Mouse (Mus musculus) CD4-positive, CD25-positive, alpha-beta regulatory T cell, adult 4 months (primary cell): ENCODE measurements around the gene Zfp459. TPM values are rescaled to one million over a fixed set of nuclear protein-coding genes. Genes with fewer than 3 reads are reported as not detected.
"Not testable (repeated sequence)": the region's sequence is repeated elsewhere in the genome, so short reads cannot be mapped to it uniquely, and the experiment has no call there.

Source experiments
- ATAC-seq: one replicate; pipeline ENCODE4 v1.8.0; 2017
- polyA plus RNA-seq, 2 experiments: library from polyadenylated mRNA; unstranded; fragments of 100-300 nt; shearing (Covaris generic); gene quantifications; one replicate each; pipeline ENCODE4 v1.2.1; 2017

Zfp459 gene
- polyA plus RNA-seq, result 1 to 10 TPM; 2.3 to 2.4 TPM

DNA sequence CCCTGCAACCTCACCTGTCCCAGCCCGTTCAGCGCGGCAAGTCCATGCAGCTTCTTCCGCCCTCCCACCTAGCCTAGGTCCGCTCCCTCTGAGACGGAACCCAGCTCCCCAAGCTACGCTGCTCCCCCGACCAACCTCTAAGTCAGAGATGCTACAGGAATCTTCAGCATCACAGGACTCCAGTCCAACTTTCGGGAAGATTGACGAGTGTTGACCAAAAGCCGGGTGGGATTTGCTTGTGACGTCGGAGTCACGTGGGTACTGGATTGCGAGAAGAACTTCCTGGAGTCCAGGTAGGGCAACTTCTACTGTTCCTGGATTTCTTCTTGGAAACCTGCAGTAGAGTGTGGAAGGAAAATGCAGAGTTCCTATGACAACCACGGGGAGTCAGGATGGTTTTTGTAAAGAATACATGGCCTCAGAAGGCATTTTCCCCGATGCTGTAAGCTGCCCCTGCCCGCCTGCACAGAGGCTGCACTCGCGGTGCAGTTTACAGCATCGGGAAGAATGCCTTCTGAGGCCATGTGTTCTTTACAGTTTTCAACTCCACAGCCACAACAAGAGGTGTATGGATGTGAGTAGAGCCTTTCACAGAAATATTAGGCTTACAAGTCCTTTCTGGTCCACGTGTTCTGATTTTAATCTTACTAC is at the start of gene Zfp459:
Gene Zfp459 (minus strand): TSS at position 212 of the 651 bp plus-strand sequence.
- peak; percentile 87 for ATAC-seq

DNA sequence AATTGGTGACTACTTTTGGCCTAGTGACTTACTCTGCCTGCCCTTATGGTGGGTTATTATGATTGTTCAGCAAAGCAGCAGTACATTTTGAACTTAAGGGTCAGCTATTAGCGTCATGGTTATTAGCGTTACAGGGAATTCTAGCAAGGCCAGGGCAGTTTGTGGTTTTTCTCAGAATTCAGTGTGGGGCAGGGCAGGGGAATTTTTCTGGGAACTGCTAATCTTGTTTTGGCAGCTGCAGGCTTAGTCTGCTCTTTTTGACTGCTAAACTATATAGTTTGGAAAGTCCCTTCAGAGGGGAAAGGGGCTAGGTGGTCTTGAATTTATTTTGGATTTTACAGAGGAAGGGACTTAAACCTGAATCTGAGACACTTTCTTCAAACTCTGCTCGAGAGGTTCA is 48.1 kb upstream of the Zfp459 start:
- ATAC-seq, result no peak

DNA sequence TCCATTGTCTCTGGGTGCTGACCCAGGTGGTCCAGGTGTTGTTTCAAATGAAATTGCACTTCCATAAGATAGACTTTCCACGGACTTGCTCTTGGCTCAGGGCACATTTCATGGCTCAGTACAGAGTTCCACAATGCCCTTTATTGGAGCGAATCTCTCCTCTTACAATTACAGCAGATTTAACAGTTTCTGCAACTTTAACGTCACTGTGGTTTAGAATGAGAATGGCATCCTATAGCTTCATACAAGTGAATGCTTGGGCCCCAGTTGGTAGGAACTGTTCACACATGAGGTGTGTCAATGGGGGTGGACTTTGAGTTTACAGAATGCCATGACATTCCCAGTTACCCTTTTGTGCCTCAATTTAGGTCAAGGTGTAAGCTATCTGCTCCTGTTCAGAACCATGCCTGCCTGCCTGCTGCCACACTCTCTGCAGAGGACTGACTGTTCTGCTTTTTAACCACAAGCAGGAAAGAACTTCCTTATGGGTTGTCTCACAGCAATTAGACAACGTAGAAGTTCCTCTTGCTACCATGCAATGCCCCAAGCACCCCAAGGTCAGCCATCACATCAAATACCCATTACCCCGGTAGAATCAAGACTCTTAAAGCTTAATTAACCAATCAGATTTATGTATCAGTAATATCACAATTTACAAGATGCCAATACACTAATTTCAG is 42.4 kb upstream of the Zfp459 start:
- not testable (repeated sequence) for ATAC-seq

GRCm38 (mm10) chr13:67452021-67452309 is 30.7 kb upstream of the Zfp459 start:
- peak; percentile 3 for ATAC-seq

DNA sequence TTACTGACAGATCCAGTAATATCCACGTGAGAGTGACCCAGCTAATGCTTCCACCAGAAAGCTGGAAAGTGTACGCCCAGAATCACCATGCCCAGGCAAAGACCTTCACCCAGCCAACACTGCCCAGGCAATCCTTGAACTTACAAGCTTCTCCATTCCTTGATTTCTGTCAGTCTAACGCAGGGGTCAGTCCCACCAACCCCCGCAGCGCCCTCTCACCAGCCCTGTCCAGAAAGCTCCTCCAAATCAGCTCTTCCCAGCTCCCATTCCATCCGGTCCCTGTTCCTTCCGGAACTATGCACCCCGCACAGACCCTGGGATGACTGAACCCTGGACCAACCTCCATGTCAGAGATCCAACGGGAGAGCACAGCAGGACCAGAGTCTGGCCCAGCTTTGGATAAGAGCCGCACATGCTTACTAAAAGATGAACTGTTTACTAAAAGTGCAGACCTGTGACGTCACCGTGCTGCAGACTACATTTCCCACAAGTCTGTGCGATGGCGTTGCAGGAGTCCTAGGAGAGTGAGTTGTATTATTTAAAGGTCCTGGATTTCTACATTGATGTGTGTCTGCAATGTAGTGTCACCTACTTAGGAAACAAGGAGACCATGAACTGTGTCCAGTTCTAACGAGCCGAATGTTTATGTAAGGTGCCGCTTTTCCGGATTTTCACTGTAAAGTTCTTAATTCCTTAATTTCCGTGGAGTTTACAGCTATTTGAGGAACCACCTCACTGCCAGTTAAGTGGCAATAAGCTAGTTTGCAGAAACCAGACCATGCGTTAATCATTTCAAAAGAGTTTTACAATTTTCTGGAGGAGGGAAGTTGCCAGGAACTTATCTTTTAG is 30.2 kb upstream of the Zfp459 start, which contains the start of gene Zfp874a:
Gene Zfp874a (minus strand): TSS at position 453 of the 849 bp plus-strand sequence.
- ATAC-seq, result peak; percentile 99

- not testable (repeated sequence) for ATAC-seq
These were observed 15.9 kb upstream of the Zfp459 start for GRCm38 (mm10) chr13:67437095-67437494.

GRCm38 (mm10) chr13:67428116-67428515 is 6.9 kb upstream of the Zfp459 start:
- ATAC-seq, result no peak

DNA sequence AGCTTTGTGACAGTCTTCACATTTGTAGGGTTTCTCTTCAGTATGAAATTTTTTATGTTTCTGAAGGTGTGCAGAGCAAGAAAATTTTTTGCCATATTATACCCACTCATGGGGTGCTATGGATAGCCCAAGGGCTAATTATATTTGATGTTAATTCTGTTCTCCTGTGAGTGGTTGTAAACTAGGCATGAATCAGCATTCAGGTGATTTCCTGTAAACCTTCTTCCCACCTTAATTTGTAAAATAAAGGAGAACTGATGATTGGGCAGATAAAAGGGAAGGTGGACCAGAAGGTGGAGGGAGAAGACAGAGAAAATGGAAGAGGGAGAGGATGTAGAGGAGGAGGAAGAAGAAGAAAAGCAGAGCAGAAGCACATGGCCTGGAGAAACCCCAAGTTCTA is 4.5 kb upstream of the Zfp459 start:
- not testable (repeated sequence) for ATAC-seq

GRCm38 (mm10) chr13:67422532-67422931 is 1.3 kb upstream of the Zfp459 start:
- not testable (repeated sequence) for ATAC-seq

DNA sequence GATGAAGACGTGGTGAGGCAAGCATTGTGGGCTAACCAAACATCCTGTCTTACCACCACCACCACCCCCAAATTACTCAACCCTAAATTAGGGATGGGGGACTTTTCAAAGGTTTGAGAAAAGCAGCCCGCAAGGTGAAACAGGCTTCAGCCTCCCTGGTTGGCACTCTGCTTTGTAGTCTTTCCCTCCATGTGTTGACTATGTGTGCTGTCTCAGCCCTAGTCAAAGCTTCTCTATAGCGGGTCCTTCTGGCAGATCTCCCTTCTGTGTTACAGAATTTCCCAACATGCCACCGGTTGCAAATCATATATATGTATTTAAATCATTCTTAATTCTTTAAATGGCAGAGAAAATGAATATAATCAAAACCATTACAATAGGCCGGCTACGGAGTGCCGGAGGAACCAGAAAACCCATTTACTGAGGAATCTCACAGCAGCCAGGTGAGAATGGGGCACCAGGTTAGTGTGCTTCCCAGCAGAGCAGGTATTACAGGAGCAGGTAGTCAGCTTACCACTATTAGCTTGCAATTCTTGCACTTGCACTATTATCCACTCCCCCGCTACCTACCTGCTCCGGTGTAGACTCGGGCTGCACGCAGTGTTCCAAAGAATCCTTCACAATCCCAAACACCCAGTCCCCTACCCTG is 536 bp downstream of the Zfp459 start:
- no peak for ATAC-seq

- ATAC-seq, result no peak
These were observed 4.4 kb downstream of the Zfp459 start for GRCm38 (mm10) chr13:67416811-67417210.

- ATAC-seq, result no peak
These were observed 5.5 kb downstream of the Zfp459 start for GRCm38 (mm10) chr13:67415759-67416158.

- not testable (repeated sequence) for ATAC-seq
These were observed 7.6 kb downstream of the Zfp459 start for GRCm38 (mm10) chr13:67413634-67414033.

- ATAC-seq, result peak; percentile 98
These were observed 21.9 kb downstream of the Zfp459 start, which contains the start of gene Zfp429 for GRCm38 (mm10) chr13:67399183-67399903. Gene Zfp429, minus strand, starts transcription at chr13:67399819.

- ATAC-seq, result not testable (repeated sequence)
These were observed 45.0 kb downstream of the Zfp459 start for GRCm38 (mm10) chr13:67376255-67376654.

DNA sequence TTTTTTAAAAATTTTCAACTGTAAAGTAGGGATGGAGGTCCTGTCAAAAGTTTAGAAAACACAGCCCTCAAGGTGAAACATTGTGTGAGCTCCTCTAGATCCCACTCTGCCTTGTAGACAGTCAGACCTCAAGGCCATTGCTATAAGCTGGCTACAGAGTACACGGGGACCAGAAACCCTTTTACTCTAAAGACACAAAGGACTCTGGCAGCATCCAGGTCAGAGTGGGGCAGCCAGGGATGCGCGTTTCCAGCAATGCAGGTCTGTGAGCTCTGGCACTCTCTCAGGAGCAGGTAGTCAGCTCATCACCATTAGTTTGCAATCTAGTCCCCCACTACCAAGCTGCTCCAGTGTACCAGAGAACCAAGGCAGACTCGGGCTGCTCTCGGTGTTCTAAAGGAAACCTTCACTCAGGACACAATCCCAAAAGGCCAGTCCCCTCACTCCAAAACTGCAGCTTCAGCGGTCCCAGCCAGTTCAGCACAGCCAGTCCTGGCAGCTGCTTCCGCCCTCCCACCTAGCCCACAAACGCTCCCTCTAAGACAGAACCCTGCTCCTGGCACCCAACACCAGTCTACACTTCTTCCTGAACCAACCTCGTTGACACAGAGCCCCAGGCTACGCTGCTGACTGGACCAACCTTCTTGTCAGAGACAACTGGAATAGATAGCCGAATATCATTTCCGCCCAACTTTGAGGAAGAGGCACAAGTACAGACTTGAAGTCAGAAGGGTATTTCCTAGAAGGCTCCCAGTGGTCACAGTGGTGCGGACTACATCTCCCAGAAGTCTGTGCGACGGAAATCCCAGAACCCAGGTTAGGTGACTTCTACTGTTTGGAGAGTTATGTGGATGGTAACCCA is 45.9 kb downstream of the Zfp459 start, which contains the start of the genes Gm28041 and Zfp456:
Gene Gm28041 (minus strand): TSS at position 684 of the 862 bp plus-strand sequence.
Gene Zfp456 (minus strand): TSS at position 761 of the 862 bp plus-strand sequence.
- ATAC-seq, result peak; percentile 99

GRCm38 (mm10) chr13:67360131-67360744 is 61.0 kb downstream of the Zfp459 start, which contains the start of the genes Gm28044 and Zfp953:
Gene Gm28044, minus strand, starts transcription at chr13:67360536.
Gene Zfp953, minus strand, starts transcription at chr13:67360605.
- ATAC-seq, result peak; percentile 98
